Mouse (Mus musculus): ENCODE measurements around the gene Gm20498. TPM values are rescaled to one million over a fixed set of nuclear protein-coding genes. Genes with fewer than 3 reads are reported as not detected.
"Not testable (repeated sequence)": the region's sequence is repeated elsewhere in the genome, so short reads cannot be mapped to it uniquely, and the experiment has no call there.

Gene Gm20498
- polyA plus RNA-seq, 1 experiment from 2014 or later = 34.3 TPM

DNA sequence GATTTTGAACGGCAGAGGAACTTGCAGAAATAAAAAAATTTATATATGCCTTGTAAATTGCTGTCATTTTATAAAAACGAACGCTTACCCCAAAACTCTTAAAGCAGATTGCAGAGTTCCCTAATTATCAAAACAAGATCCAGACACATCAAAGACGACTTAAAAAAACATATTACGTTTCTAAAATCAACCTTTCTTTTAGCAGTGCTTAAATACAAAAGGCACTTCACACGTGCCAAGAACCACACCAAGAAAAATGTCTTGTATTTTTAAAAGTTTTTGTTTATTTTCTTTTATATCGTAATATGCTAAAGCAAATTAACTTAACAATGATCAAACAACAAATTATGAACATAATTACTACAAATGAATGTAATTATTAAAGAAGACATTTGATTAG lies 48.5 kb downstream of the Gm20498 start:
- 6% methylated on average over 7 of the region's 7 CpGs for WGBS
- ATAC-seq (ENCODE audit: low FRiP score, low read depth) = no peak
- no peaks in the 10 kb centered on the region for H3K36me3 ChIP-seq
- peak overlapping the region; percentile 74 for H3K4me3 ChIP-seq
- no peaks in the 10 kb centered on the region for H3K27me3 ChIP-seq
- H3K4me2 ChIP-seq (replicated peaks) = peak overlapping the region; percentile 65
- no peaks in the 10 kb centered on the region for H3K9me3 ChIP-seq
- H3K4me1 ChIP-seq = 0 out of 2 replicates have a peak, but pooled peaks cover 3% of the 10 kb centered on the region
- H3K9ac ChIP-seq (replicated peaks) = peak overlapping the region; percentile 74
- H3K27ac ChIP-seq (replicated peaks) = peak overlapping the region; percentile 93

- Histone ChIP-seq H3K36me3 (no peaks in the 10 kb centered on the region), H3K9ac (replicated peaks) (peak overlapping the region; percentile 41; the same call in 1 of the 2 replicates), H3K9me3 (no peaks in the 10 kb centered on the region), H3K4me3 (peak overlapping the region; percentile 74), H3K4me1 (0 out of 2 replicates have a peak, but pooled peaks cover 3% of the 10 kb centered on the region), H3K27ac (replicated peaks) (no peak overlapping the region), H3K27me3 (no peaks in the 10 kb centered on the region), H3K4me2 (replicated peaks) (peak overlapping the region; percentile 65)
- no peak for ATAC-seq (ENCODE audit: low FRiP score, low read depth)
- 31% methylated on average over 17 of the region's 17 CpGs for WGBS
Measured at GRCm38 (mm10) chr12:81483656-81484055, 49.0 kb downstream of the Gm20498 start.

DNA sequence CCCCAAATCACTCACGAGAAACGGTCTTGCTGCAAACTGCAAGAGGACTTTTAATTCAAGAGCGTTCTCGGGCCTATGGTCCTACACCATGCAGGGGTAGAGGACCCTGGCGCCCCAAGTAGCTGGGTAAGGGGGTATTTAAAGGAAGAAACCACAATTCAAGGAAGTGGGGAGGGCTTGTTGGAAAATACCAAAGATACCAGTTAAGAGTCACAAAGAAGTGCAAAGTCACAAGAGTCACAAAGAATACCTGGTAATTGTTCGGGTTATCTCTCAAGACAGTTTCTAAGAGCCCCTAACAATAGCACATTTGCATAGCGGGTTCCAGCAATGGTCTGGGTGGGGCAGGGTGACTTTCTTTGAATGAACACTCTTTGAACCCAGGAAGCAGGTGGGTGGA lies 73.7 kb downstream of the Gm20498 start:
- H3K4me1 ChIP-seq; H3K4me3 ChIP-seq; H3K27ac ChIP-seq (replicated peaks); H3K9ac ChIP-seq (replicated peaks); H3K4me2 ChIP-seq (replicated peaks); H3K27me3 ChIP-seq; H3K36me3 ChIP-seq; ATAC-seq (ENCODE audit: low FRiP score, low read depth): not testable (repeated sequence)
- WGBS = 96% methylated on average over 7 of the region's 7 CpGs
- H3K9me3 ChIP-seq = peaks cover 10% of the 10 kb centered on the region

- H3K9me3 ChIP-seq; H3K4me1 ChIP-seq; H3K4me3 ChIP-seq; H3K36me3 ChIP-seq; H3K9ac ChIP-seq (replicated peaks); H3K27ac ChIP-seq (replicated peaks); ATAC-seq (ENCODE audit: low FRiP score, low read depth); H3K27me3 ChIP-seq; H3K4me2 ChIP-seq (replicated peaks): not testable (repeated sequence)
- 95% methylated on average over 9 of the region's 9 CpGs for WGBS
Measured at GRCm38 (mm10) chr12:81438985-81439384, 93.7 kb downstream of the Gm20498 start.

GRCm38 (mm10) chr12:81434778-81435177 lies 97.9 kb downstream of the Gm20498 start:
- ATAC-seq (ENCODE audit: low FRiP score, low read depth) = not testable (repeated sequence)
- 93% methylated on average over 2 of the region's 2 CpGs for WGBS

DNA sequence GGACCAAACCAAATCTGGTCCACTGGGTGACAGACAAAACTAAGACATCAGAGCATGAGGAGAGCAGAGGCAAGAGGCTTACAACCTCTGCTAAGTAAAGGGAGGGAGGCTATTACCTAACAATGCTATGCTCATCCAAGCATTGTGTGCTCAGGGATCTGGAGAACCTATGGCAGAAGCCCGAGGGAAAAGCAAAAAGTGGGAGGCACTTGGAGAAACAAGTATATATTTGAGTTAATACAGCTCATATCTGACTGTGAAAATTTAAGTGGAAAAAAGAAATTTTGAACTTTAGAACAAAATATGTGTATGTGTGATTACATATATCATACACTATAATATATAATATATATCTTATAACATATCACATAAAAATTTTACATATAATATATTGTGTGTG lies 110.9 kb downstream of the Gm20498 start, which contains the start of gene Adam4:
Gene Adam4 (minus strand): TSS at position 101 of the 400 bp plus-strand sequence.
- H3K4me2 ChIP-seq (replicated peaks) = no peak within 1 kb of the TSS
- no peak for ATAC-seq (ENCODE audit: low FRiP score, low read depth)
- H3K36me3 ChIP-seq = no peaks in the 10 kb centered on the region; the same call in 1 of the 2 replicates
- H3K9me3 ChIP-seq = peaks cover 20% of the 10 kb centered on the region; the same call in 1 of the 2 replicates
- 96% methylated on average over 1 of the region's 1 CpGs for WGBS
- H3K27me3 ChIP-seq = no peaks in the 10 kb centered on the region
- H3K27ac ChIP-seq (replicated peaks) = no peak within 1 kb of the TSS
- H3K4me3 ChIP-seq = no peak within 1 kb of the TSS
- H3K4me1 ChIP-seq = no peaks in the 10 kb centered on the region
- no peak within 1 kb of the TSS for H3K9ac ChIP-seq (replicated peaks)

More at GRCm38 (mm10) chr12:81434778-81435177, 97.9 kb downstream of the Gm20498 start:
- not testable (repeated sequence) for H3K4me2 ChIP-seq (replicated peaks); H3K36me3 ChIP-seq; H3K4me1 ChIP-seq; H3K9ac ChIP-seq (replicated peaks); H3K27ac ChIP-seq (replicated peaks); H3K4me3 ChIP-seq; H3K27me3 ChIP-seq; H3K9me3 ChIP-seq

DNA sequence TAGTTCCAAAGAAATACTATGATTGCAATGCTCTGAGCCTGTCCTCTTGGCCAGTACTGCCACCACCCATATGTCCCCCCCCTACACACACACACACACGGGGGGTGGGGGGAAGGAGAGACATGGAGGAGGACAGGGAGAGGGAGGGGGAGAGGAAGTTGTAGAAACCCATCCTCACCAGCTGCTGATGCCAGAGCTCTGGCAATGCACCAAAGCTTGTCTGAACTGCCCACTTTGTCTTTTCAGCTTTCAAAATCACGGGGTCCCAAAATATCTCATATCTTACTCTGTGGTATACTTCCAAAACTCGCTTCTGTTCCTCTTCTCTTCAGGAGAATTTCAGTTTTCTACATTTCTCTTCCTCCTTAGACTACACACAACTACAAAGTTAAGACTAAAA lies 119.5 kb downstream of the Gm20498 start:
- no peaks in the 10 kb centered on the region for H3K27me3 ChIP-seq
- H3K4me1 ChIP-seq = no peaks in the 10 kb centered on the region
- no peak overlapping the region for H3K9ac ChIP-seq (replicated peaks)
- ATAC-seq (ENCODE audit: low FRiP score, low read depth) = no peak
- no peaks in the 10 kb centered on the region for H3K36me3 ChIP-seq
- WGBS = 80% methylated on average over 3 of the region's 3 CpGs
- no peaks in the 10 kb centered on the region for H3K9me3 ChIP-seq
- no peak overlapping the region for H3K4me3 ChIP-seq
- H3K27ac ChIP-seq (replicated peaks) = no peak overlapping the region
- no peak overlapping the region for H3K4me2 ChIP-seq (replicated peaks)

DNA sequence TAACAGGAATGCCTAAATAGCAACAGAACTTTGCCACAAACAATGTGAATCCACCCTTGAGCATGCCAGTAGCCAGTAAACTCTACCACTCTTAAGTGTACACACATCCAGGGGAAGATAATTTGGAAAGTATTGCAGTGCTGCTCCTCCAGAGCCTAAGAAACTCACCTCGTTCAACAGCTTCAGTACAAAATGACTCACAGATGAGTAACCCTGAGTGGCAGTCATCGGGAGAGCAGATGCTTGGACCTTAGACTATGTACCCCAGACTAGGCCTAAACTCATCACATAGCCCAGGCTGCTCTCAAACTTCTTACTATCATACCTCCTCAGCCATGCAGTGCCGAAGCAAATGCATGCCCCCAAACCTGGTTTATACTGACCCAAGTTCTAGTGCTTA lies 123.7 kb downstream of the Gm20498 start:
- H3K27me3 ChIP-seq = no peaks in the 10 kb centered on the region
- WGBS = 91% methylated on average over 3 of the region's 3 CpGs
- ATAC-seq (ENCODE audit: low FRiP score, low read depth) = no peak

DNA sequence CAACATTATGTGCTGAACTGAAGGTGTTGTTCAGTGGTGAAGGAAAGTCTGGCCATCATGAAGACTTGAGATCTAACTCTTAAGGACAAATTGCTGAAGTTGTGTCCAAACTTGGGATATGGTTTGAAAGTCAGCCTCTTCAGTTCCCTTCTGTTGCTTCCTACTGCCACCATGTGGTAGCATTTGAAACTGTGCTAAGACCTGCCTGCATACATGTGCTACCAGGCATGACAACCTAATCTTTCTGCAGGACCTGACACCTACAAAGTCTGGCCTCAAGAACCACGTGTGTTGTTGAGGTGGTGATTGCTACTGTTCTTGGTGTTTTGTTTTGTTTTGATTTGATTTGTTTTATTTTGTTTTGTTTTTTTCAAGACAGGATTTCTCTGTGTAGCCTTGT lies 130.5 kb downstream of the Gm20498 start:
- no peak overlapping the region for H3K4me3 ChIP-seq
- no peaks in the 10 kb centered on the region for H3K9me3 ChIP-seq
- WGBS = 9% methylated on average over 1 of the region's 1 CpGs
- H3K27me3 ChIP-seq = no peaks in the 10 kb centered on the region
- no peaks in the 10 kb centered on the region for H3K4me1 ChIP-seq
- no peak; the same call in 1 of the 2 replicates for ATAC-seq (ENCODE audit: low FRiP score, low read depth)
- no peaks in the 10 kb centered on the region for H3K36me3 ChIP-seq
- H3K9ac ChIP-seq (replicated peaks) = no peak overlapping the region
- no peak overlapping the region for H3K4me2 ChIP-seq (replicated peaks)
- H3K27ac ChIP-seq (replicated peaks) = no peak overlapping the region

More for the DNA sequence above, 123.7 kb downstream of the Gm20498 start:
- Histone ChIP-seq H3K4me3 (no peak overlapping the region), H3K27ac (replicated peaks) (no peak overlapping the region), H3K4me1 (no peaks in the 10 kb centered on the region), H3K4me2 (replicated peaks) (no peak overlapping the region), H3K36me3 (no peaks in the 10 kb centered on the region), H3K9me3 (no peaks in the 10 kb centered on the region), H3K9ac (replicated peaks) (no peak overlapping the region)

- not testable (repeated sequence) for H3K4me2 ChIP-seq (replicated peaks); H3K27me3 ChIP-seq; H3K9me3 ChIP-seq; H3K36me3 ChIP-seq; H3K4me3 ChIP-seq; ATAC-seq (ENCODE audit: low FRiP score, low read depth); H3K9ac ChIP-seq (replicated peaks); H3K4me1 ChIP-seq; H3K27ac ChIP-seq (replicated peaks)
- WGBS = 68% methylated on average over 1 of the region's 1 CpGs
Measured at GRCm38 (mm10) chr12:81379364-81379763, 153.3 kb downstream of the Gm20498 start, which contains the start of gene Gm4787. TSS of gene Gm4787 (minus strand) at chr12:81379464.

- H3K4me3 ChIP-seq = 0 out of 2 replicates have a peak overlapping the region, but pooled peaks have one; percentile 65
- no peak overlapping the region for H3K27ac ChIP-seq (replicated peaks)
- H3K9ac ChIP-seq (replicated peaks) = no peak overlapping the region
- H3K4me2 ChIP-seq (replicated peaks) = peak overlapping the region; percentile 98
- no peaks in the 10 kb centered on the region for H3K36me3 ChIP-seq
- no peak for ATAC-seq (ENCODE audit: low FRiP score, low read depth)
- whole genome bisulfite sequencing = 68% methylated on average over 5 of the region's 5 CpGs
- no peaks in the 10 kb centered on the region for H3K9me3 ChIP-seq
- H3K27me3 ChIP-seq = peaks cover 27% of the 10 kb centered on the region
- H3K4me1 ChIP-seq = peaks cover 20% of the 10 kb centered on the region
Measured at GRCm38 (mm10) chr12:81333841-81334240, 198.9 kb downstream of the Gm20498 start.

- H3K36me3 ChIP-seq = no peaks in the 10 kb centered on the region
- peak within 1 kb of the TSS; percentile 65 for H3K4me3 ChIP-seq
- H3K4me2 ChIP-seq (replicated peaks) = peak within 1 kb of the TSS; percentile 98
- no peaks in the 10 kb centered on the region for H3K9me3 ChIP-seq
- WGBS = under 1% methylated on average over 45 of the region's 47 CpGs
- peak; percentile 69 for ATAC-seq (ENCODE audit: low FRiP score, low read depth)
- H3K27me3 ChIP-seq = peaks cover 27% of the 10 kb centered on the region
- H3K9ac ChIP-seq (replicated peaks) = peak within 1 kb of the TSS; percentile 77
- peak within 1 kb of the TSS; percentile 69 for H3K27ac ChIP-seq (replicated peaks)
- H3K4me1 ChIP-seq = peaks cover 20% of the 10 kb centered on the region
Measured at GRCm38 (mm10) chr12:81332875-81333421, 199.8 kb downstream of the Gm20498 start, which contains the start of gene Slc8a3. TSS of gene Slc8a3 (minus strand) at chr12:81333180.
